Mouse (Mus musculus) heart, adult 2 months (tissue): ENCODE results near the gene Cacnb1. TPM values are rescaled to one million over a fixed set of nuclear protein-coding genes. Genes with fewer than 3 reads are reported as not detected.

Experiments used
- DNase-seq, 2 experiments: peaks; one replicate each; pipeline ENCODE4 v3.0.0; 2021
- H3K27ac ChIP-seq: fragments of 200-600 bp; 2 replicates; pipeline ENCODE4 v1.8.1; 2022
- H3K27me3 ChIP-seq: fragments of 200-500 bp; 2 replicates; pipeline ENCODE4 v1.6.1; 2012; ENCODE audit warnings: mild to moderate bottlenecking, low read length, inconsistent platforms, mixed read lengths; ENCODE audit not compliant: control insufficient read depth, insufficient read depth
- H3K36me3 ChIP-seq: fragments of 200-500 bp; 2 replicates; pipeline ENCODE4 v1.6.1; 2012; ENCODE audit warnings: low read length, inconsistent platforms; ENCODE audit not compliant: control insufficient read depth, insufficient read depth
- H3K4me1 ChIP-seq: fragments of 200-500 bp; 2 replicates; pipeline ENCODE4 v1.6.1; 2011; ENCODE audit warnings: low read length; ENCODE audit not compliant: control insufficient read depth, insufficient read depth
- H3K4me3 ChIP-seq: fragments of 200-600 bp; 2 replicates; pipeline ENCODE4 v1.8.1; 2022
- H3K79me2 ChIP-seq: fragments of 200-500 bp; replicated peaks from 2 replicates; pipeline ENCODE4 v1.6.1; 2012; ENCODE audit warnings: mild to moderate bottlenecking, inconsistent platforms, low read length, moderate library complexity, mixed read lengths; ENCODE audit not compliant: control insufficient read depth, insufficient read depth
- H3K9ac ChIP-seq: fragments of 200-500 bp; 2 replicates; pipeline ENCODE4 v1.6.1; 2012; ENCODE audit warnings: low read depth, mild to moderate bottlenecking, control low read depth, inconsistent platforms, low read length, mixed read lengths
- CTCF ChIP-seq: fragments of 200-600 bp; IDR thresholded peaks from 2 replicates; pipeline ENCODE4 v1.8.1; 2022; ENCODE audit warnings: antibody characterized with exemption, mild to moderate bottlenecking, moderate library complexity
- EP300 ChIP-seq: fragments of 200-500 bp; IDR thresholded peaks from 2 replicates; pipeline ENCODE4 v1.6.1; 2011; ENCODE audit warnings: low read depth, low read length, control low read depth; ENCODE audit not compliant: insufficient read depth
- POLR2A ChIP-seq: fragments of 200-500 bp; IDR thresholded peaks from 2 replicates; pipeline ENCODE4 v1.6.1; 2011; ENCODE audit warnings: mild to moderate bottlenecking, low read depth, low read length, control low read depth; ENCODE audit not compliant: insufficient read depth
- WGBS: fragments of 180-500 bp; shearing (Covaris S2); methylation state at CpG from one replicate; pipeline ENCODE4 v1.1.7; 2018; 5-methylcytosine and 5-hydroxymethylcytosine counted together
- intact Hi-C: fragments of 180-260 bp; cut with DNase I; formaldehyde crosslinking; loops from one replicate; pipeline ENCODE4 v1.15.1; 2025
- polyA plus RNA-seq: library from polyadenylated mRNA; depleted of rRNA; stranded (reverse); fragments of >200 nt; gene quantifications from 2 replicates; pipeline ENCODE4 v1.2.3, GENCODE M21; 2012
- total RNA-seq, 2 experiments: library from RNA; stranded (reverse); gene quantifications; 2 replicates each; pipeline ENCODE4 v1.2.3; 2021

Cacnb1 gene
- total and polyA plus RNA-seq, 3 experiments = 5.9 to 10.5 (median 6.1) TPM

- no peaks in the 10 kb centered on the region for H3K4me1 ChIP-seq
Observed at GRCm38 (mm10) chr11:98051611-98052128, 28.8 kb upstream of the Cacnb1 start.

GRCm38 (mm10) chr11:98050940-98051339, 28.1 kb upstream of the Cacnb1 start:
- H3K27me3 ChIP-seq = peaks cover 10% of the 10 kb centered on the region
- TF ChIP-seq EP300 (no peak), CTCF (no peak), POLR2A (no peak)
- H3K36me3 ChIP-seq = no peaks in the 10 kb centered on the region
- intact Hi-C loops = no loop called here
- no peaks in the 10 kb centered on the region for H3K4me1 ChIP-seq
- no peak overlapping the region for H3K27ac ChIP-seq
- no peak overlapping the region for H3K4me3 ChIP-seq
- H3K79me2 ChIP-seq = no peaks in the 10 kb centered on the region
- 43% methylated on average over 2 of the region's 2 CpGs for WGBS
- no peak overlapping the region for H3K9ac ChIP-seq
- no peak for DNase-seq

More at GRCm38 (mm10) chr11:98051611-98052128, 28.8 kb upstream of the Cacnb1 start:
- intact Hi-C loops = no loop called here
- Histone ChIP-seq H3K27me3 (peaks cover 10% of the 10 kb centered on the region), H3K27ac (no peak overlapping the region), H3K9ac (no peak overlapping the region), H3K36me3 (no peaks in the 10 kb centered on the region), H3K79me2 (no peaks in the 10 kb centered on the region), H3K4me3 (no peak overlapping the region; the same call in 1 of the 2 replicates)
- DNase-seq = no peak
- 16% methylated on average over 12 of the region's 12 CpGs for WGBS
- no peak for TF ChIP-seq EP300
- TF ChIP-seq CTCF = no peak
- no peak for TF ChIP-seq POLR2A

- Histone ChIP-seq H3K27me3 (peaks cover 10% of the 10 kb centered on the region), H3K9ac (no peak overlapping the region), H3K79me2 (no peaks in the 10 kb centered on the region), H3K27ac (no peak overlapping the region), H3K36me3 (no peaks in the 10 kb centered on the region), H3K4me1 (no peaks in the 10 kb centered on the region), H3K4me3 (no peak overlapping the region)
- no peak for DNase-seq
- 45% methylated on average over 2 of the region's 2 CpGs for WGBS
- TF ChIP-seq CTCF = no peak
- TF ChIP-seq POLR2A = no peak
- TF ChIP-seq EP300 = no peak
- intact Hi-C loops = no loop called here
Observed at GRCm38 (mm10) chr11:98050520-98050815, 27.6 kb upstream of the Cacnb1 start.

- Histone ChIP-seq H3K9ac (no peak overlapping the region), H3K4me1 (no peaks in the 10 kb centered on the region), H3K27me3 (peaks cover 10% of the 10 kb centered on the region), H3K4me3 (no peak overlapping the region), H3K79me2 (no peaks in the 10 kb centered on the region), H3K36me3 (no peaks in the 10 kb centered on the region), H3K27ac (no peak overlapping the region)
- TF ChIP-seq POLR2A = no peak
- no peak for TF ChIP-seq EP300
- no peak for TF ChIP-seq CTCF
- intact Hi-C loops = no loop called here
- DNase-seq = no peak
- 74% methylated on average over 14 of the region's 14 CpGs for WGBS
Observed at GRCm38 (mm10) chr11:98049672-98050519, 27.1 kb upstream of the Cacnb1 start.

GRCm38 (mm10) chr11:98047745-98048144, 24.9 kb upstream of the Cacnb1 start:
- H3K27me3 ChIP-seq = peaks cover 7% of the 10 kb centered on the region
- H3K27ac ChIP-seq = no peak overlapping the region
- H3K4me1 ChIP-seq = no peaks in the 10 kb centered on the region
- 54% methylated on average over 4 of the region's 4 CpGs for WGBS
- H3K9ac ChIP-seq = no peak overlapping the region
- no peaks in the 10 kb centered on the region for H3K79me2 ChIP-seq
- intact Hi-C loops = no loop called here
- no peak overlapping the region for H3K4me3 ChIP-seq
- H3K36me3 ChIP-seq = no peaks in the 10 kb centered on the region
- TF ChIP-seq EP300 = no peak
- no peak for TF ChIP-seq CTCF
- TF ChIP-seq POLR2A = no peak
- DNase-seq = peak; percentile 51 to 60

- WGBS = 63% methylated on average over 1 of the region's 1 CpGs
- Histone ChIP-seq H3K4me1 (no peaks in the 10 kb centered on the region; the same call in 1 of the 2 replicates), H3K4me3 (no peak overlapping the region), H3K27me3 (no peaks in the 10 kb centered on the region), H3K79me2 (no peaks in the 10 kb centered on the region), H3K9ac (no peak overlapping the region), H3K36me3 (no peaks in the 10 kb centered on the region), H3K27ac (no peak overlapping the region)
- intact Hi-C loops = no loop called here
- DNase-seq = peak in 1 of 2 experiments; percentile 20
- TF ChIP-seq CTCF (no peak), POLR2A (no peak), EP300 (no peak)
Observed at GRCm38 (mm10) chr11:98046466-98046865, 23.6 kb upstream of the Cacnb1 start.
